Mouse (Mus musculus): ENCODE results near the gene Mrps9.
"Not testable (repeated sequence)": the region's sequence is repeated elsewhere in the genome, so short reads cannot be mapped to it uniquely, and the experiment has no call there.

Gene Mrps9

DNA sequence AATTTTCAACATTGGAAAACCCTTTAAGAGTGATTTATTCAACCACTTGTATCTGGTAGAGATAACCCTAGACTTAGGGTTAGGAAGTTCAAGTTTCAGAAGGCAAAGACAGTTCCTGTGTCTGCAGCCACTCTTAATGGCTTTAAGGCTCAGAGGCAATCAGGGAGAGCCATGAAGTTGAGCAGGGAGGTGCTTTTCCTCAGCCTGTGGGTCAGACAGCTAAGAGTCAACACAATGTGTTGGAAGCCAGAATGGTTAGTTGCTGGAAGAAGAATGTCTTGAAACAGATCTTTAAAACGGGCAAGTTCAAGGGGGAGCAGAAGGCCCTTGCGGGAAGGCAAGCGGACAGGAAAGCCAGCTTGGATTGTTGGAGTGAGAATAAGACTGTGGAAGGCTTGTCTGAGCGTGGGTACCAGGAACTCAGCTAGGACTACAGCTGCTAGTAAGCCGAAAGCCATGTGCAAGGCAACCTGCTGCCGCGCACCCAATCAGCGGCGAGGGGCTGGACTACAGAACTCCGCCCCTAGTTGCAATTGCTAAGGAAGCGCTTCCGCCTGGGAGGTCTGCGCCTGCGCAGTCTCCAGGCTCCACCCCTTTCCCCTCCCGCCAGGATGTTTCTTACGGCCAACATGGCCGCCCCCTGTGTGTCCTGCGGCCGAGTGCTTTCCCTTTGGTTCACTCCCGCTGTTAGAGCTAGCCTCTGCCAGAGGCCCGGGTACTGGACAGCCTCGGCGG lies at the start of gene Mrps9:
Gene Mrps9, plus strand, starts transcription at position 571 of the 735 bp plus-strand sequence.
- in situ Hi-C loops (cut with MboI, MseI), result loop anchor here in 1 of 2 experiments (25.0 kb wide), 1 partner anchor 1261 kb away; the partner anchor contains the start of genes Bivm, Kdelc1 and Tex30

- in situ Hi-C loops (cut with MboI, MseI), result no loop called here
Observed at GRCm38 (mm10) chr1:42813301-42813845, 37.7 kb upstream of the Mrps9 start.

DNA sequence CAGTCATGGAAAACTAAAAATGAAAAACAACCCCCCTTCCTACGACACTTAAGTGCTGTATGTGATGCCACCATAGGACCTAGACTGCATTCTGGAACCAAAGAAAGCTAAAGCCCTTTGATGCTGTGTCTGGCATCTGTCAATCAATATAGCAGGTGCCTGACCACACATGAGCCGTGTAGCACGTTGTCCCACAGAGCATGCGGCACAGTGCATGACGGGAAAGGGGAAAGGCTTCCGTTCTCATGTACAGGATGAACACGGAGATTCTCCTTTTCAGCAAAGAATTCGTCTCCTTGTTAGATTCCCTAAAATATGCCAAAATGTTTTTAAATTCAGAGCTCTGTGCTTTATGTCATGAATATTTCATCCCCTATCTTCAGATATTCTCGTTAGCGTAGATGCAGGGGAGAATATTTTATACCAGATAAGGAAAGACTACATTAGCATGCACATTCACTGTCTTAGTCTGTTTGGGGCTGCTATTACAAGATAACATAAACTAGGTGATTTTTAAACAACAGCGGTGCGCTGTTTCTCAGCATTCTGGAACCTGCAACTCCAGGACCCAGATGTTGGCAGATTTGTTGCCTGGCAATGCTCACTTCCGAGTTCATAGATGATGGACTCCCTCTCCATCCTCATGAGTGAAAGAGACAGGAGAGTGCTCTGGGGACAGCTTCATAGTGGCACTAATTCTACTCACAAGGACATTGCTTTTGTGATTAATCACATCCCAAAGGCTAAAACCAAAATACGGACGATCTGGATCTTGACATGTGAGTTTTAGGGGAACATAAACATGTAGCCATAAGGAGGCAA lies 36.0 kb upstream of the Mrps9 start:
- in situ Hi-C loops (cut with MboI, MseI), result no loop called here

GRCm38 (mm10) chr1:42851398-42851767 lies 350 bp downstream of the Mrps9 start:
- in situ Hi-C loops (cut with MboI, MseI), result loop anchor here in 1 of 2 experiments (25.0 kb wide), 1 partner anchor 1261 kb away; the partner anchor contains the start of genes Bivm, Kdelc1 and Tex30

- in situ Hi-C loops (cut with MboI, MseI), result loop anchor here in 1 of 2 experiments (25.0 kb wide), 1 partner anchor 1260 kb away; the partner anchor contains the start of genes Bivm, Kdelc1 and Tex30
Observed at GRCm38 (mm10) chr1:42851810-42852209, 777 bp downstream of the Mrps9 start.

DNA sequence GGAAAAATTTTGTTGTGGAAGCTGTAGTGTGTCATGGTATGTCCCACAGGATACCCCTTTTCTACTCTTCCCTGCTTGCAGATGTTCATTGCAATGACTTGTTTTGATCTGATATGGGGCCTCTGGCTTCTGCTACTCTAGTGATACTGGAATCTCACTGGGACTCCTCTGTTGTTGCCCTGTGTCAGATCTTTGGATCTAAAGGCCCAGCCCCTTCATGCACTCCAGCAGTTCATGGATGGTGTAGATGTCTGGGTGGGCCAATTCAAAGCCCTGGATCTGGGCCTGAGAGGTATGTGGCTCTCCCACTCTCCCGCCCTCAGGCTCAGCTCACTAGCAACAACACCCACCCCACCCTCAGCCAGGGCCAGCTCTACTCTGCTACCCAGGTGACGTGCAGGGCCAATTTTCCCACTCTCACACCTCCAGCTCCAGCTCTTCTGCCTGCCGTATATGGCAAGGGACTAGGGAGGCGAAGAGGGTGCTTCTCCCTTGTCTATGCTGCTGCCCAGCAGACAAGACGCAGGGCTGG lies 13.8 kb downstream of the Mrps9 start:
- in situ Hi-C loops (cut with MboI, MseI), result loop anchor here in 1 of 2 experiments (25.0 kb wide), 1 partner anchor 1248 kb away; the partner anchor contains the start of genes Bivm, Kdelc1 and Tex30

GRCm38 (mm10) chr1:42865336-42865939 lies 14.4 kb downstream of the Mrps9 start:
- in situ Hi-C loops (cut with MboI, MseI), result loop anchor here in 1 of 2 experiments (25.0 kb wide), 1 partner anchor 1247 kb away; the partner anchor contains the start of genes Bivm, Kdelc1 and Tex30

GRCm38 (mm10) chr1:42865986-42866385 lies 15.0 kb downstream of the Mrps9 start:
- in situ Hi-C loops (cut with MboI, MseI), result loop anchor here in 1 of 2 experiments (25.0 kb wide), 1 partner anchor 1246 kb away; the partner anchor contains the start of genes Bivm, Kdelc1 and Tex30

DNA sequence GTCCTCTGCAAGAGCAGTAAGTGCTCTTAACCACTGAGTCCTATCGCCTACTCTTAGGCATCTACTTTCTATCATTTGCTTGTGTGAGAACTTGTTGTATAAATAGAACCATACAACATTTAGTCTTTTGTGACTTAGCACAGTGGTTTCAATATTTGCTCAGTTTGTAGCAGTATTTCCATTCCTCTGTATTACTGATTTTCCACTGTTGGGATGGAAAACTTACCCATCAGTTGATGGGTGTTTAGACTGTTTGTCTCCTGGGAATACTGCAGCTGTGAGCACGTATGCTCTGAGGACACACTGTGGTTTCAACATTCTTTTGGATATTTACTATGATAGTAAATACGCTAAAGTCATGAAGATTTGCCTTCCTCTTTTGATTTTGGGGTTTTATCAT lies 16.2 kb downstream of the Mrps9 start:
- in situ Hi-C loops (cut with MboI, MseI), result loop anchor here in 1 of 2 experiments (25.0 kb wide), 1 partner anchor 1245 kb away; the partner anchor contains the start of genes Bivm, Kdelc1 and Tex30

DNA sequence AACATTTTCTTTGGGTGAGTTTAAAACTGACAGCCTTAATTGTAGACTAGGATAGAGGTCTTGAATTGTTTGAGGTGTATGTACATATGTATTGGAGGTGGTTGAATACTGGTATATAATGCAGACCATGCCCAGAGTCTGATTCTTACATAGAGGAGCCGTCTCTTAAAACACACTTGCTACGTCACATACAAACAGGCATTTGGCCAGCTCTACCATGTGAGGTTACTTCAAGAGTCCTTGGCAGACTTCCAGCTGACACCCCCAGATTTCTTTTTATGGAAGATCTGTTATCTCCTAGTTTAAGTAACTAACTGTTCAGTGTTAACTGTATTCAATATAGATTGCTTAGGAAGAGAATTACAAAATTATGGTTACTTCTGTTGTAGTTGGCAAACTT lies 23.1 kb downstream of the Mrps9 start:
- in situ Hi-C loops (cut with MboI, MseI), result loop anchor here in 1 of 2 experiments (25.0 kb wide), 1 partner anchor 1238 kb away; the partner anchor contains the start of genes Bivm, Kdelc1 and Tex30

DNA sequence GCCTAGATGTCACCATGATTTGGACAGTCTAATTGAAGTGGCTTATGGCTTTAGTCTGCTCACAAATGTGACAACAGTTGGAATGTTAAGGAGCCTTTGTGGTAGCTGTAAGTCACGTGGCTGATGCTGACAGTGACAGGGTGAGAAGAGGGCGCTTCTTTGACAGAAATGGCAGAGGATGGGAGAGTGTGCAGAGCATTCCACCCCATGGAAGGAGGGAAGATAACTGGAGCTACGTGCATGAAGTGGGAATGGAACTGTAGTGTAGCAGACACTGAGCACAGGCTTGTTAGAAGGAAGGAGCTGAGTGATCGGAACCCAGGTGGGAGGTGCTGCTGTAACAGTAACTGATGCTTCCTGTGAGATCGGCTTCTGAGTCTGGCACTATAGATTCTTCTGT lies 24.2 kb downstream of the Mrps9 start:
- in situ Hi-C loops (cut with MboI, MseI), result no loop called here

DNA sequence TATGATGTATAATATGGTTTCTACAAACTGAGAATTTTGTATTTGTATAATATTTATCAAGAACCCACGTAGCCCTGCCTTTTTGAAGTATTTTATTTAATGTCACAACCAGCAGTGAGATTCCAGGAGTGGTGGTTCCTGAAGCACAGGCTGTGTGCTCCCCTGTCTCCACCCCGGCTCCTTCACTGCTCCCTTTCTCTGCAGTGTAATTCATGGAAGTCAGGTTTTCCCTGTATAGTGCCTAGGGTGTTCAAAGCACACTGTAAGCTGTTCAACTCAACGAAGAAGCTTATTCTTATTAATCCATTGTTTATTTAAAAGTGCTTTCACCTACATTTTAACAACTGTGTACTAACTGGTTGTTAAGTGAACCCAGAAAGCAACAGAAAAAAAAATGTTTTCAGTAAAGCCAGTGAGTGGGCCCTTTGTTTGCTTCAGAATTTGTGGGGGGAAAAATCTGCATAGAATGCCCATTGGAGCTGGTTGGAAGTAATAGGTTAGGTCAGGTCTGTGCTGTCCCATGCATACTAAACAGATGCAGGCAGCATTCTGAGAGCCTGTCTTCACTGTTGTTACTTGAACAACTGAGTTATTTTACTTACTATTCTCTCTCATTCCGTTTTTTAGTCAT lies 25.5 kb downstream of the Mrps9 start:
- in situ Hi-C loops (cut with MboI, MseI), result no loop called here

DNA sequence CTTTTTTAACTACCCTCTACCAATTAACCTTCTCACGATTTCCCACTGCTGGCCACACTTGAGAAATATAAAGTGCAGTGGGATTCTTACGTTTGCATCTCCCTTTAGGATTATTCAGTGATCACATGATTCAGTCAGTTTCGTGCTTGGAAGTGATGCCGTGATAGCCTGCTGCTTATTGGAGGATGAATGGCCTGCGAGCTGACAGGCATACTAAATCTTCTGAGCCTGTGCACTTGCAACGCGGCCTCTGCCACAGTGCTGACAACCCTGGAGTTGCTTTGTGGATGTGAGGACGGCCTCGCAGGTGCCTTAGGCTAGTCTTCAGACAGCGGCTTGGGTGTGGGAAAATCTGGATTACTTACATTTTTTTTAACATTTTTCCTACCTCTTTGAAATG lies 26.2 kb downstream of the Mrps9 start:
- in situ Hi-C loops (cut with MboI, MseI), result no loop called here

GRCm38 (mm10) chr1:42878851-42879250 lies 27.8 kb downstream of the Mrps9 start:
- in situ Hi-C loops (cut with MboI, MseI), result no loop called here

DNA sequence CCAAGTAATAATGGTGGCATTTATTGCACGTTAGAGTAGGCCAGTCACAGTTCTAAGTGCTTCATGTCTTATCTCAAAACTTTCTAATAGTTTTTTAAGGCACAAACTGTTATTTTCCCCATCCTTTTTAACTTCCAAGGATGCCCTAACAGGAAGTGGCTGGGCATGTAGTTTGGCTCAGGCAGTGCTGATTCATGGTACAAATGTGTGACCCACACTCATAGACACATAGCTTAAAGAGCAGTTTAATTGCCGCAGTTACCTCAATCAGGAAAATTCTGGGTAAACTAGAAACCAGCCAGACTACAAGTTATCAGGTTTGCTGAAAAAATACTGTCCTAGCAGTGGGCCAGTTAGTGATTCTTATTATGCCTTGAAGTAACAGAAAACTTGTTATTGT lies 31.2 kb downstream of the Mrps9 start:
- in situ Hi-C loops (cut with MboI, MseI), result no loop called here

DNA sequence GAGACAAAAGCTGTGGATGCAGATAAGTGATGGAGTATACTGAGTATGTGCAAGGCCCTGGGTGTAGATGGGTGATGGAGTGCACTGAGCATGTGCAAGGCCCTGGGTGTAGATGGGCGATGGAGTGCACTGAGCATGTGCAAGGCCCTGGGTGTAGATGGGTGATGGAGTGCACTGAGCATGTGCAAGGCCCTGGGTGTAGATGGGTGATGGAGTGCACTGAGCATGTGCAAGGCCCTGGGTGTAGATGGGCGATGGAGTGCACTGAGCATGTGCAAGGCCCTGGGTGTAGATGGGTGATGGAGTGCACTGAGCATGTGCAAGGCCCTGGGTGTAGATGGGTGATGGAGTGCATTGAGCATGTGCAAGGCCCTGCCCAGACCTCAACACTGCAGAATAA lies 32.4 kb downstream of the Mrps9 start:
- in situ Hi-C loops (cut with MboI, MseI), result not testable (repeated sequence)

DNA sequence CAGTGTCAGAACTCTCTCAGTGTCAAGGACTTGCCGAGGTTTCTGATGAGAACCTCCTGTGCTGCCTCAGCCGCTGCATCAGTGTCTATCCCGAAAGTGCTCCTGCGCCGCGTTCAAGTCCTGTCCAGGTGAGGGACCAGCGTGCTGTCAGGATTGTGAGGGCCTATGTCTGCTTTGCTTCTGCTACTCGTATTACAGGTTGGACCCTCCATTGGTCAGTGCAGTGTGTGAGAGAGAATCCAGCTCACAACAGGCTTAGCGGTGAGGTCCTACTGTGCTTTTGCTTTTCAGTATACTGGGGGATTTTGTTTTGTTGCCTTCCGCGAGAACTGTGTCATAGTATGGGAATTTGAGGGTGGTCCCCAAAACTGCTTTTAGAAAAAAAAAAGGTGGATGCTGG lies 36.8 kb downstream of the Mrps9 start:
- in situ Hi-C loops (cut with MboI, MseI), result no loop called here

DNA sequence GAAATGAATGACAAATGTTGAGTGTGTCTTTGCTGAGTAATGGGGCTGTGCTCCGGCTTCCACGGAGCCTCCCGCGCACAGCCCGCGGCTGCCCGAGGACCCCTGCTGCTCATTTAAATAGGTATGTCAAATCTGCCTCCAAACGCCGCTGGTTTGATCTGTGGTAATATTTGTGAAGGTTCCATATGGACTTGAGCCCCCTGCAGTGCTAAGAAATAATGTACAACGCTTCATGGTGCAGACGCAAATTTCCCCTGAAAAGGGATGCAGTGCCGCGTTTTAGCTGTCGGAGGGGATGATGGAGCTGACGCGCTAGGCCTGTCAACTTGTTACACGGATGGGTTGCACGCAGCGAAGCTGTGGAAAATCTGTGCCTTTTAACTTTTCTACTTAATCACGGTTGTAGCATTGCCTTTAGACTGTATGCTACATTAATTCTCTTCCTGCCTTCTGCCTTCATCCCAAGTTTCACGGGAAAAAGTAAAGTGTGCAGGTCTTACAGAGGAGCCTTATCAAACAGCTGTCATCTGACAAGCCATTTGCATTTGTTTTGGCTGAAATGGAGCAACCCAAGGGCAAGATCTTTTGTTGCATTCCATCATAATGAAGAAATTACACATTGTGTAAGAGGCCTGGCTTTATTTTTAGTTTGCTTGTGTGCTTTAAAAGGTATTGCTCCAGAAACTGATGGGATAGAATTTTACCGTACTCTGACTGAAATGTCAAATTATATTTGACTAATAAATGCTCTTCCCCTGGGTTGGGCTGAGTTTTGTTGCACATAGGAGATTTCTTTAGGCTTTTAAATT lies 37.7 kb downstream of the Mrps9 start:
- in situ Hi-C loops (cut with MboI, MseI), result no loop called here

DNA sequence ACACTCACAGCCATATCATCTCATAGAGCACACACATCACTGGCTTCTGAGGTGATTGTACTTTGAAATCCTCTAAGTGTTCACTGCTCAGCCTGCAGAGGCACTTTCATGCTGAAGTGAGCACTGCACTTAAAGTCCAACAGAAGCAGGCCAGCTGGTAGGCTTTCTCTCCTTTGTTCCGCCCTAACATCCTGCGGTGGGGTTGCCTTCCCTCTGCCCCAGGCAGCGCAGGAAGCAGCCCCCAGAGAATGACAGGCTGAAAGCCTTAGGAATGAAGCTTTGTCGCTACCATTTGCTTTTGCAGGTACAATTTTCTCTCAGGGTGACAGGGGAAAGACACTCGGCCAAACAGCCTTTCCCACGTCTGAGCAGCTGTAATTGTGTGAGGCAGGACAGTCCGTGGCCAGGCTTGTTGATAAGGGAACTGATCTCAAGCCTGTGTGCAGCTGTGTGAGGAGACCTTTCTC lies 38.4 kb downstream of the Mrps9 start:
- in situ Hi-C loops (cut with MboI, MseI), result no loop called here
